In the genomic region with DNA sequence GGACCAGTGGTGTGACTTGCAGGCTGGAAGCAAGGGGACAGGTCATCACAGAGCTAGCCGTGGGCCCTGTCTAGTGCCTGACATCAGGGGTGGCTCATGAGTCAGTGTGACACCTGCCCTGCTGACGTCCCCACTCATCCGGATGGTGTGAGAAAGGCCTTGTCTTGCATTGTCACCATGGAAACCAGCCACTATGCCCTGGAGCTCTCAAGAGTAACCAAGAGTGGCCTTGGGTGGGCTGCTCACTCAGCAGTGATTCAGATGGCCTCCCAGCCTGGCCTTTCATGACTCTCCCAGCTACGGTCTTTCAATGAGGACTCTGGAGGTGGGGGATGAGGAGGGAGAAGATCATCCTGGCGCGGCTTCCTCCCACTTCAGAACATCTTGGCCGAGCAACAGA, we compare ENCODE assay signal across 16 mouse cellular contexts. TPM values are rescaled to one million over a fixed set of nuclear protein-coding genes. Genes with fewer than 3 reads are reported as not detected.
DNase-seq lines count a peak whose midpoint lies in the region; ATAC-seq lines count a peak whose summit lies in the region.
"Had no signal": no experiment of that assay in that cellular context is flagged by ENCODE, and none has a peak within 500 bp of the region (broad histone marks: within the 10 kb centered on the region; RNA-seq: fewer than 3 reads in every experiment).

No protein-coding gene starts in this region.

- H3K4me2 ChIP-seq in hindbrain, embryonic 13.5 days, result no peak overlapping the region
- no peak overlapping the region for H3K4me2 ChIP-seq in intestine, embryonic 15.5 days (replicated peaks)
- H3K4me2 ChIP-seq: liver, embryonic 13.5 days had no signal

- H3K4me1 ChIP-seq in hindbrain, embryonic 13.5 days (replicated peaks), result peaks cover 7% of the 10 kb centered on the region
- peaks cover 3% of the 10 kb centered on the region; the same call in 1 of the 2 replicates for H3K4me1 ChIP-seq in intestine, embryonic 15.5 days (replicated peaks)

- no peak overlapping the region for H3K9ac ChIP-seq in hindbrain, embryonic 13.5 days
- H3K9ac ChIP-seq in intestine, embryonic 15.5 days, result no peak overlapping the region
- H3K9ac ChIP-seq: liver, embryonic 13.5 days had no signal

- H3K36me3 ChIP-seq in hindbrain, embryonic 13.5 days, result no peaks in the 10 kb centered on the region
- H3K36me3 ChIP-seq in intestine, embryonic 15.5 days, result peaks cover 6% of the 10 kb centered on the region; the same call in 1 of the 2 replicates
- H3K36me3 ChIP-seq: liver, embryonic 13.5 days had no signal

- DNase-seq in heart, adult 11 months, result peak; percentile 88
- DNase-seq in heart, postnatal 25 days (ENCODE audit: low spot score), result no peak
- DNase-seq in ovary, adult 18-20 months (ENCODE audit: low spot score), result peak; percentile 33
- no peak for DNase-seq in ovary, postnatal 14 days (ENCODE audit: low spot score)
- DNase-seq in frontal cortex, postnatal 25 days (ENCODE audit: low spot score in 2 of 2), result no peak
- DNase-seq in right cerebral cortex, postnatal 14 days, result no peak
- DNase-seq: cerebellum, adult 9-11 months; gastrocnemius, postnatal 10 days; kidney, postnatal 25 days; liver, embryonic 13.5 days had no signal

- ATAC-seq in hindbrain, embryonic 13.5 days (ENCODE audit: low FRiP score), result no peak
- ATAC-seq in intestine, embryonic 15.5 days, result no peak

- H3K4me3 ChIP-seq in hindbrain, embryonic 13.5 days, result no peak overlapping the region
- no peak overlapping the region for H3K4me3 ChIP-seq in intestine, embryonic 15.5 days (replicated peaks)
- H3K4me3 ChIP-seq: liver, embryonic 13.5 days; myocyte had no signal

- H3K27ac ChIP-seq in hindbrain, embryonic 13.5 days, result 0 out of 2 replicates have a peak overlapping the region, but pooled peaks have one; percentile 10
- no peak overlapping the region for H3K27ac ChIP-seq in intestine, embryonic 15.5 days
- H3K27ac ChIP-seq: liver, embryonic 13.5 days had no signal

- intact Hi-C loops in heart, postnatal 25 days (cut with DNase I), result no loop called here

- WGBS in hindbrain, embryonic 13.5 days, result 27% methylated on average over 7 of the region's 7 CpGs
- 78% methylated on average over 7 of the region's 7 CpGs for WGBS in intestine, embryonic 15.5 days

- H3K9me3 ChIP-seq in hindbrain, embryonic 13.5 days, result no peaks in the 10 kb centered on the region
- no peaks in the 10 kb centered on the region for H3K9me3 ChIP-seq in intestine, embryonic 15.5 days
- H3K9me3 ChIP-seq: liver, embryonic 13.5 days had no signal

- no peaks in the 10 kb centered on the region for H3K27me3 ChIP-seq in hindbrain, embryonic 13.5 days
- H3K27me3 ChIP-seq in intestine, embryonic 15.5 days (replicated peaks), result no peaks in the 10 kb centered on the region
- H3K27me3 ChIP-seq: liver, embryonic 13.5 days had no signal

RNA-seq across cellular contexts. Expression of gene Crybb3, which starts 21.1 kb away (rescaled TPM):
- 1 to 10 TPM; 1.3 to 2.0 TPM for total RNA-seq in heart, postnatal 25 days (2021)
- polyA plus RNA-seq in hindbrain, embryonic 13.5 days (2015; fragmentation: Nextera tagmentation; extraction: Ambion mirVana), result 0.31 and 0.68 TPM in 2 replicates
- 0.36 and 1.1 TPM in 2 replicates for polyA plus RNA-seq in intestine, embryonic 15.5 days (2015; fragmentation: Nextera tagmentation; extraction: Ambion mirVana)
- polyA plus RNA-seq: C2C12; liver, embryonic 13.5 days had no signal

RNA-seq across cellular contexts. Expression of gene Crybb2, which starts 32.5 kb away (rescaled TPM):
- not detected for total RNA-seq in heart, postnatal 25 days (2021)
- not detected in 2 replicates for polyA plus RNA-seq in hindbrain, embryonic 13.5 days (2015; fragmentation: Nextera tagmentation; extraction: Ambion mirVana)
- not detected in 2 replicates for polyA plus RNA-seq in intestine, embryonic 15.5 days (2015; fragmentation: Nextera tagmentation; extraction: Ambion mirVana)
- total RNA-seq: gastrocnemius, postnatal 10 days; left cerebral cortex, postnatal 14 days had no signal
- polyA plus RNA-seq: C2C12; liver, embryonic 13.5 days; myocyte; stomach, embryonic 16.5 days had no signal

Comparison
In these comparisons a context has a peak if more than half of its experiments do, and no peak if none do; other contexts are left out.
1. DNase-seq: peak in heart, adult 11 months (single experiment) and ovary, adult 18-20 months (single experiment); none in heart, postnatal 25 days (single experiment), ovary, postnatal 14 days (single experiment), frontal cortex, postnatal 25 days (0 of 2) and right cerebral cortex, postnatal 14 days (single experiment).